Comparison of ENCODE assay signal across 13 mouse cellular contexts in the genomic region with DNA sequence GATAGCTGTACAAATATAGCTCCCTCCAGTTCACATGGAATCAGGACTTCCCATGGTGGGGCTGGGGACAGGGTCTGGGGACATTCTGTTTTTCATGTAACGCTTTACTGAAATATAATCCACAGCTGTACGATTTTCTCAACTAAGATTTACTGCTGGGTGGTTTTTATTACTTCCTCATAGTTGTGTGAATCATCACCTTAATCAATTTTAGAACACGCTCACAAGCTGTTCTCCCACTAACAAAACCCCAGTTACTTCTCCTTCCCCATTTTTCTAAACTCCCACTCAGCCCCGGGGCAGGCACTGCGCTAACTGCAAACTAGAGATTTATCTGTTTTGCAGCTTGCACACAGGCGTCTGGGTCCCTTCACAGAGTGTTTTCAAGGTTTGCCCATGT. TPM values are rescaled to one million over a fixed set of nuclear protein-coding genes. Genes with fewer than 3 reads are reported as not detected.
DNase-seq lines count a peak whose midpoint lies in the region; ATAC-seq and TF ChIP-seq lines count a peak whose summit lies in the region.
"Had no signal": no experiment of that assay in that cellular context is flagged by ENCODE, and none has a peak within 500 bp of the region (broad histone marks: within the 10 kb centered on the region; RNA-seq: fewer than 3 reads in every experiment).

No protein-coding gene starts in this region.

- H3ac ChIP-seq in myocyte (ENCODE audit: control insufficient read depth, insufficient read length), result no peak overlapping the region

- no peak for TF ChIP-seq POLR2A in embryonic fibroblast, embryonic 13.5 days (IDR thresholded peaks at IDR 0.05; ENCODE audit: low read depth, low read length)
- TF ChIP-seq POLR2A in myocyte (IDR thresholded peaks at IDR 0.05; ENCODE audit: insufficient read length, low read depth), result no peak

- H3K36me3 ChIP-seq in kidney, embryonic 15.5 days, result no peaks in the 10 kb centered on the region
- no peaks in the 10 kb centered on the region for H3K36me3 ChIP-seq in myocyte (ENCODE audit: control insufficient read depth, insufficient read depth)
- H3K36me3 ChIP-seq: embryonic facial prominence, embryonic 12.5 days; forebrain, embryonic 15.5 days had no signal

- no peak overlapping the region for H3K9ac ChIP-seq in kidney, embryonic 15.5 days
- H3K9ac ChIP-seq: embryonic facial prominence, embryonic 12.5 days; forebrain, embryonic 15.5 days had no signal

- 13% methylated on average over 6 of the region's 6 CpGs for WGBS in kidney, embryonic 15.5 days

- no peaks in the 10 kb centered on the region for H3K9me3 ChIP-seq in kidney, embryonic 15.5 days (replicated peaks)
- H3K9me3 ChIP-seq: embryonic facial prominence, embryonic 12.5 days; forebrain, embryonic 15.5 days had no signal

- intact Hi-C loops in heart, postnatal 10 days (cut with DNase I), result no loop called here
- intact Hi-C loops in heart, postnatal 14 days (cut with DNase I), result no loop called here

- peaks cover 42% of the 10 kb centered on the region for H3K79me2 ChIP-seq in myocyte (ENCODE audit: control insufficient read depth, insufficient read depth)

- no peak overlapping the region for H3K4me3 ChIP-seq in kidney, embryonic 15.5 days (replicated peaks)
- no peak overlapping the region for H3K4me3 ChIP-seq in embryonic fibroblast, embryonic 13.5 days (ENCODE audit: insufficient read depth, low read length)
- no peak overlapping the region for H3K4me3 ChIP-seq in myocyte
- H3K4me3 ChIP-seq: embryonic facial prominence, embryonic 12.5 days; forebrain, embryonic 15.5 days had no signal

- H3K4me2 ChIP-seq in kidney, embryonic 15.5 days, result no peak overlapping the region
- H3K4me2 ChIP-seq in myocyte (ENCODE audit: low read depth), result peak overlapping the region; percentile 53
- H3K4me2 ChIP-seq: embryonic facial prominence, embryonic 12.5 days; forebrain, embryonic 15.5 days had no signal

- H3K4me1 ChIP-seq in kidney, embryonic 15.5 days, result peaks cover 5% of the 10 kb centered on the region
- peaks cover 5% of the 10 kb centered on the region; the same call in 1 of the 2 replicates for H3K4me1 ChIP-seq in embryonic fibroblast, embryonic 13.5 days (ENCODE audit: control insufficient read depth, insufficient read depth, low read length)

- ATAC-seq in kidney, embryonic 15.5 days (replicated peaks; ENCODE audit: low FRiP score), result peak; percentile 67; the same call in 1 of the 2 replicates
- ATAC-seq: forebrain, embryonic 15.5 days had no signal

- no peak for TF ChIP-seq CTCF in embryonic fibroblast, embryonic 13.5 days (IDR thresholded peaks at IDR 0.05; ENCODE audit: borderline replicate concordance, insufficient read depth, low read length)

- H3K27me3 ChIP-seq in kidney, embryonic 15.5 days, result no peaks in the 10 kb centered on the region
- H3K27me3 ChIP-seq in myocyte (ENCODE audit: control insufficient read depth, insufficient read depth, insufficient read length), result no peaks in the 10 kb centered on the region
- H3K27me3 ChIP-seq: embryonic facial prominence, embryonic 12.5 days; forebrain, embryonic 15.5 days had no signal

- DNase-seq in kidney, adult 11 months, result no peak
- DNase-seq in right cerebral cortex, adult 18-20 months, result peak; percentile 71
- DNase-seq in right cerebral cortex, postnatal 4 days, result no peak
- no peak for DNase-seq in heart, postnatal 10 days
- DNase-seq in heart, postnatal 14 days, result no peak
- DNase-seq: adrenal gland, postnatal 10 days; cerebellum, adult 9-10 months; lung, postnatal 10 days had no signal

- H3K27ac ChIP-seq in kidney, embryonic 15.5 days, result 0 out of 2 replicates have a peak overlapping the region, but pooled peaks have one; percentile 15
- H3K27ac ChIP-seq in embryonic fibroblast, embryonic 13.5 days (ENCODE audit: insufficient read depth, low read length), result peak overlapping the region; percentile 46; the same call in 1 of the 2 replicates
- H3K27ac ChIP-seq: embryonic facial prominence, embryonic 12.5 days; forebrain, embryonic 15.5 days had no signal

TF ChIP-seq in myocyte, 11 proteins besides CTCF, POLR2A, EP300 and RAD21:
- TF ChIP-seq TCF12 (IDR thresholded peaks at IDR 0.05; ENCODE audit: insufficient read depth, poor library complexity, severe bottlenecking) (no peak), USF1 (IDR thresholded peaks at IDR 0.05; ENCODE audit: low read depth) (no peak), MYOG (IDR thresholded peaks at IDR 0.05; ENCODE audit: control insufficient read depth in 1 of 3, insufficient read depth in 1 of 3, insufficient read length in 2 of 3, low read depth in 2 of 3) (no peak), POLR2AphosphoS2 (IDR thresholded peaks at IDR 0.05; ENCODE audit: insufficient read length, low read depth) (no peak), MYOD1 (IDR thresholded peaks at IDR 0.05; ENCODE audit: control insufficient read depth in 1 of 3, insufficient read length in 2 of 3, low read depth in 2 of 3) (no peak), MAX (IDR thresholded peaks at IDR 0.05; ENCODE audit: low read depth) (no peak), CEBPB (IDR thresholded peaks at IDR 0.05; ENCODE audit: insufficient read depth, poor library complexity, severe bottlenecking) (no peak)
TF ChIP-seq in myocyte: peak in this region for 0.

RNA-seq across cellular contexts. Expression of a gene that starts 28.8 kb away (rescaled TPM):
- 38.0 and 38.1 TPM in 2 replicates for polyA plus RNA-seq in kidney, embryonic 15.5 days (2015; fragmentation: Nextera tagmentation; extraction: Ambion mirVana)
- polyA plus RNA-seq in embryonic fibroblast, embryonic 13.5 days (2011; ENCODE audit: insufficient read length, low read depth, missing spikeins), result 39.1 and 59.0 TPM in 2 replicates
- 43.7 TPM for polyA plus RNA-seq in myocyte (2012; fragmentation: generic; extraction: Trizol)
- total RNA-seq in heart, postnatal 10 days (2021), result 10 to 100 TPM; 51.4 to 53.0 TPM
- 10 to 100 TPM; 43.0 to 47.2 TPM for total RNA-seq in heart, postnatal 14 days (2021)
